Mouse (Mus musculus) adrenal gland (tissue): Measurements from ENCODE around the gene Cpsf6.

Experiments
- intact Hi-C: fragments of 180-260 bp; cut with DNase I; formaldehyde crosslinking; loops from one replicate; pipeline ENCODE4 v1.15.1; 2025

Gene Cpsf6

GRCm38 (mm10) chr10:117386981-117387380 lies 7.2 kb upstream of the Cpsf6 start:
- intact Hi-C loops, result no loop called here

- intact Hi-C loops, result no loop called here
Observed at GRCm38 (mm10) chr10:117386261-117386660, 6.4 kb upstream of the Cpsf6 start.

- intact Hi-C loops, result no loop called here
Observed at GRCm38 (mm10) chr10:117385431-117385830, 5.6 kb upstream of the Cpsf6 start.

GRCm38 (mm10) chr10:117385086-117385430 lies 5.2 kb upstream of the Cpsf6 start:
- intact Hi-C loops, result no loop called here

GRCm38 (mm10) chr10:117384386-117385085 lies 4.7 kb upstream of the Cpsf6 start:
- intact Hi-C loops, result no loop called here

GRCm38 (mm10) chr10:117383941-117384340 lies 4.1 kb upstream of the Cpsf6 start:
- intact Hi-C loops, result no loop called here

- intact Hi-C loops, result no loop called here
Observed at GRCm38 (mm10) chr10:117382996-117383550, 3.3 kb upstream of the Cpsf6 start.

- intact Hi-C loops, result no loop called here
Observed at GRCm38 (mm10) chr10:117382146-117382545, 2.3 kb upstream of the Cpsf6 start.

- intact Hi-C loops, result no loop called here
Observed at GRCm38 (mm10) chr10:117380721-117381570, 1.1 kb upstream of the Cpsf6 start.

- intact Hi-C loops, result no loop called here
Observed at GRCm38 (mm10) chr10:117379441-117379840, 374 bp downstream of the Cpsf6 start.

- intact Hi-C loops, result no loop called here
Observed at GRCm38 (mm10) chr10:117378642-117379041, 1.2 kb downstream of the Cpsf6 start.

GRCm38 (mm10) chr10:117378291-117378555 lies 1.6 kb downstream of the Cpsf6 start:
- intact Hi-C loops, result no loop called here

GRCm38 (mm10) chr10:117377431-117378290 lies 2.2 kb downstream of the Cpsf6 start:
- intact Hi-C loops, result no loop called here

- intact Hi-C loops, result no loop called here
Observed at GRCm38 (mm10) chr10:117376580-117377189, 3.1 kb downstream of the Cpsf6 start.

GRCm38 (mm10) chr10:117375841-117376579 lies 3.8 kb downstream of the Cpsf6 start:
- intact Hi-C loops, result no loop called here

- intact Hi-C loops, result no loop called here
Observed at GRCm38 (mm10) chr10:117375163-117375562, 4.7 kb downstream of the Cpsf6 start.

- intact Hi-C loops, result loop anchor here (5.0 kb wide), 2 partner anchors 39 to 74 kb away; no protein-coding TSS in a partner anchor
Observed at GRCm38 (mm10) chr10:117363106-117363505, 16.7 kb downstream of the Cpsf6 start.

GRCm38 (mm10) chr10:117358891-117359290 lies 20.9 kb downstream of the Cpsf6 start:
- intact Hi-C loops, result loop anchor here (10.0 kb wide), 1 partner anchor 336 kb away; no protein-coding TSS in a partner anchor

GRCm38 (mm10) chr10:117343000-117343399 lies 36.8 kb downstream of the Cpsf6 start:
- intact Hi-C loops, result no loop called here

- intact Hi-C loops, result no loop called here
Observed at GRCm38 (mm10) chr10:117342406-117342805, 37.4 kb downstream of the Cpsf6 start.
